Mouse (Mus musculus) cerebellum, adult 2 months (tissue): ENCODE measurements around the gene Gp1ba.

Experiments used
- CTCF ChIP-seq: fragments of 200-500 bp; IDR thresholded peaks from 2 replicates; pipeline ENCODE4 v1.5.1; 2011; ENCODE audit warnings: low read depth, mild to moderate bottlenecking, control low read depth, low read length, moderate library complexity, borderline replicate concordance; ENCODE audit not compliant: insufficient read depth
- POLR2A ChIP-seq: fragments of 200-500 bp; IDR thresholded peaks from 2 replicates; pipeline ENCODE4 v1.6.1; 2011; ENCODE audit warnings: low read length, control low read depth, borderline replicate concordance; ENCODE audit not compliant: insufficient read depth

GRCm38 (mm10) chr11:70594253-70594989, 44.5 kb upstream of the Gp1ba start:
- TF ChIP-seq CTCF (no peak), POLR2A (no peak)
